ENCODE assay signal across 10 mouse cellular contexts in the genomic region with DNA sequence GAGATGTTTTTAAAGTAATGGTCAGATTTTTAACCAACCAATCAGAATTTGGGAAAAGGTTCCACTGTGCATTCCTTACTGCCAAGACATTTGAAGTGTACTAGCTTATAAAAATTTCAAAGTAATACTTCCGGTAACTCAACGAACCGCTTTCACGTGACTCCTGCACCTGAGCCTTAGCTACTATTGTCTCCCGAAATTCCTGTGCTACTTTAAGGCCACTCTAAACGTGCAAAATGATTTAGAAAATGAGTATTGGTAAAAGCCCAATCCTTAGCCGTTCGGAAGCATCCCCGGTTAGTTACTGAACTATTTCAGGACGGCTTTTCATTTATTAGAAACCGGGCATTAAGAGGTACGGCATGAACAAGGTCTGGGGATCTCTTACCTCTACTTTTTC. TPM values are rescaled to one million over a fixed set of nuclear protein-coding genes. Genes with fewer than 3 reads are reported as not detected.
A peak's percentile ranks its signal among the peaks of the same experiment; 100 is the strongest.
DNase-seq lines count a peak whose midpoint lies in the region; ATAC-seq and TF ChIP-seq lines count a peak whose summit lies in the region.
"Not testable (repeated sequence)": the region's sequence is repeated elsewhere in the genome, so short reads cannot be mapped to it uniquely, and the experiment has no call there.
"Had no signal": no experiment of that assay in that cellular context is flagged by ENCODE, and none has a peak within 500 bp of the region (broad histone marks: within the 10 kb centered on the region; RNA-seq: fewer than 3 reads in every experiment).

No protein-coding gene starts in this region.

- not testable (repeated sequence) for TF ChIP-seq EP300 in ES-Bruce4 (IDR thresholded peaks at IDR 0.05; ENCODE audit: insufficient read depth, low read depth, low read length); liver, postnatal 0 days (IDR thresholded peaks at IDR 0.05; ENCODE audit: low read depth)

- TF ChIP-seq CTCF in ES-Bruce4 (IDR thresholded peaks at IDR 0.05; ENCODE audit: low read depth, low read length); hindbrain, postnatal 0 days (IDR thresholded peaks at IDR 0.05; ENCODE audit: low read depth); liver, postnatal 0 days (IDR thresholded peaks at IDR 0.05; ENCODE audit: low read depth); midbrain, postnatal 0 days (IDR thresholded peaks at IDR 0.05); testis, adult 2 months (IDR thresholded peaks at IDR 0.05; ENCODE audit: control insufficient read depth, insufficient read depth, insufficient replicate concordance, low read depth, low read length): not testable (repeated sequence)

- TF ChIP-seq POLR2A in ES-Bruce4 (IDR thresholded peaks at IDR 0.05; ENCODE audit: insufficient read depth, low read length); testis, adult 2 months (IDR thresholded peaks at IDR 0.05; ENCODE audit: control insufficient read depth, low read depth, low read length): not testable (repeated sequence)

- not testable (repeated sequence) for H3K4me1 ChIP-seq in ES-Bruce4 (ENCODE audit: control insufficient read depth, insufficient read depth, low read length); forebrain, embryonic 10.5 days; heart, embryonic 12.5 days (replicated peaks); hindbrain, postnatal 0 days (ENCODE audit: insufficient read depth, low read length); limb, embryonic 10.5 days; liver, postnatal 0 days (ENCODE audit: insufficient read depth); midbrain, postnatal 0 days (ENCODE audit: insufficient read depth, low read length); testis, adult 2 months (ENCODE audit: control insufficient read depth, insufficient read depth, low read length)

- H3K9me3 ChIP-seq in ES-Bruce4 (replicated peaks; ENCODE audit: control insufficient read depth, insufficient read depth, low read length, poor library complexity, severe bottlenecking); forebrain, embryonic 10.5 days; heart, embryonic 12.5 days (replicated peaks); hindbrain, postnatal 0 days (ENCODE audit: low read length); limb, embryonic 10.5 days (replicated peaks); liver, postnatal 0 days (ENCODE audit: low read length); midbrain, postnatal 0 days (ENCODE audit: low read length): not testable (repeated sequence)

- not testable (repeated sequence) for DNase-seq in forebrain, embryonic 10.5 days (ENCODE audit: extremely low spot score, low spot score); hindbrain, postnatal 0 days (ENCODE audit: low spot score); limb, embryonic 10.5 days (ENCODE audit: low spot score); liver, postnatal 0 days; midbrain, postnatal 0 days (ENCODE audit: low spot score)

- WGBS in forebrain, embryonic 10.5 days = 0% methylated on average over 12 of the region's 12 CpGs
- WGBS in heart, embryonic 12.5 days = 1% methylated on average over 12 of the region's 12 CpGs
- WGBS in hindbrain, postnatal 0 days = 0% methylated on average over 12 of the region's 12 CpGs
- WGBS in limb, embryonic 10.5 days = under 1% methylated on average over 12 of the region's 12 CpGs
- WGBS in liver, postnatal 0 days (ENCODE audit: insufficient replicate concordance) = under 1% methylated on average over 12 of the region's 12 CpGs
- WGBS in midbrain, postnatal 0 days = 0% methylated on average over 12 of the region's 12 CpGs

- peak overlapping the region; percentile 59 for H3K4me2 ChIP-seq in heart, embryonic 12.5 days
- H3K4me2 ChIP-seq in hindbrain, postnatal 0 days (ENCODE audit: low read depth, low read length) = peak overlapping the region; percentile 38; the same call in 1 of the 2 replicates
- H3K4me2 ChIP-seq in liver, postnatal 0 days (ENCODE audit: low read depth, low read length) = peak overlapping the region; percentile 62
- H3K4me2 ChIP-seq in midbrain, postnatal 0 days (ENCODE audit: low read depth, low read length, poor library complexity, severe bottlenecking) = peak overlapping the region; percentile 36; the same call in 1 of the 2 replicates

- H3K27me3 ChIP-seq in ES-Bruce4 (ENCODE audit: control insufficient read depth, insufficient read depth, low read length, poor library complexity, severe bottlenecking); forebrain, embryonic 10.5 days (ENCODE audit: poor library complexity, severe bottlenecking); heart, embryonic 12.5 days (replicated peaks); hindbrain, postnatal 0 days (ENCODE audit: insufficient read depth, low read length); limb, embryonic 10.5 days (ENCODE audit: low read depth, poor library complexity, severe bottlenecking); liver, postnatal 0 days (ENCODE audit: insufficient read depth, low read length); midbrain, postnatal 0 days (ENCODE audit: insufficient read depth, low read length); testis, adult 2 months (ENCODE audit: control insufficient read depth, insufficient read depth, low read length): not testable (repeated sequence)

- H3K27ac ChIP-seq in ES-Bruce4 (ENCODE audit: insufficient read depth, low read length); heart, embryonic 12.5 days (ENCODE audit: poor library complexity, severe bottlenecking); hindbrain, postnatal 0 days; limb, embryonic 10.5 days; liver, postnatal 0 days (ENCODE audit: low read depth); midbrain, postnatal 0 days (ENCODE audit: low read depth, low read length): not testable (repeated sequence)
- H3K27ac ChIP-seq in forebrain, embryonic 10.5 days = peak overlapping the region; percentile 90; the same call in 1 of the 2 replicates
- H3K27ac ChIP-seq in testis, adult 2 months (ENCODE audit: control insufficient read depth, insufficient read depth, low read depth, low read length) = peak overlapping the region; percentile 85; the same call in 1 of the 2 replicates

- peak overlapping the region; percentile 99 for H3K9ac ChIP-seq in ES-Bruce4 (ENCODE audit: low read depth, poor library complexity, severe bottlenecking)
- peak overlapping the region; percentile 88 for H3K9ac ChIP-seq in heart, embryonic 12.5 days
- not testable (repeated sequence) for H3K9ac ChIP-seq in hindbrain, postnatal 0 days (replicated peaks; ENCODE audit: low read length); midbrain, postnatal 0 days (replicated peaks; ENCODE audit: low read length, poor library complexity, severe bottlenecking)
- peak overlapping the region; percentile 69 for H3K9ac ChIP-seq in liver, postnatal 0 days (replicated peaks)

- H3K4me3 ChIP-seq in ES-Bruce4 (ENCODE audit: low read depth, low read length) = peak overlapping the region; percentile 60
- peak overlapping the region; percentile 59 for H3K4me3 ChIP-seq in forebrain, embryonic 10.5 days
- H3K4me3 ChIP-seq in heart, embryonic 12.5 days = peak overlapping the region; percentile 74
- H3K4me3 ChIP-seq in hindbrain, postnatal 0 days (ENCODE audit: low read length) = peak overlapping the region; percentile 40
- peak overlapping the region; percentile 55 for H3K4me3 ChIP-seq in limb, embryonic 10.5 days
- H3K4me3 ChIP-seq in liver, postnatal 0 days (ENCODE audit: low read depth, low read length) = peak overlapping the region; percentile 55
- peak overlapping the region; percentile 38 for H3K4me3 ChIP-seq in midbrain, postnatal 0 days (ENCODE audit: low read depth, low read length)
- peak overlapping the region; percentile 84; the same call in 1 of the 2 replicates for H3K4me3 ChIP-seq in testis, adult 2 months (ENCODE audit: control insufficient read depth, low read depth, low read length)

- not testable (repeated sequence) for H3K36me3 ChIP-seq in ES-Bruce4 (ENCODE audit: control insufficient read depth, insufficient read depth, low read length, poor library complexity, severe bottlenecking); heart, embryonic 12.5 days; hindbrain, postnatal 0 days (ENCODE audit: insufficient read depth, low read length); liver, postnatal 0 days (replicated peaks; ENCODE audit: insufficient read depth, low read length); midbrain, postnatal 0 days (ENCODE audit: insufficient read depth, low read length); testis, adult 2 months (ENCODE audit: control insufficient read depth, insufficient read depth, low read length)
- H3K36me3 ChIP-seq in forebrain, embryonic 10.5 days (replicated peaks) = peaks cover 14% of the 10 kb centered on the region
- peaks cover 15% of the 10 kb centered on the region for H3K36me3 ChIP-seq in limb, embryonic 10.5 days

- ATAC-seq in heart, embryonic 12.5 days (ENCODE audit: insufficient number of reproducible peaks, low FRiP score); hindbrain, postnatal 0 days; liver, postnatal 0 days; midbrain, postnatal 0 days (ENCODE audit: low FRiP score): not testable (repeated sequence)

RNA-seq across cellular contexts. Expression of a gene that starts 0.6 kb away (rescaled TPM):
- 46.6 and 48.5 TPM in 2 replicates for polyA plus RNA-seq in ES-Bruce4 (2011; ENCODE audit: insufficient read depth, insufficient read length, low read depth, missing spikeins)
- 52.0 and 53.4 TPM in 2 replicates for polyA plus RNA-seq in forebrain, embryonic 10.5 days (2016; fragmentation: Nextera tagmentation; extraction: Ambion mirVana)
- polyA plus RNA-seq in heart, embryonic 12.5 days (2016; fragmentation: Nextera tagmentation; extraction: Ambion mirVana) = 28.8 and 29.2 TPM in 2 replicates
- total RNA-seq in hindbrain, postnatal 0 days (2014; rRNA removed) = 38.2 and 40.7 TPM in 2 replicates
- 49.7 and 52.7 TPM in 2 replicates for polyA plus RNA-seq in hindbrain, postnatal 0 days (2015; fragmentation: Nextera tagmentation; extraction: Ambion mirVana)
- 54.8 and 59.2 TPM in 2 replicates for polyA plus RNA-seq in limb, embryonic 10.5 days (2016; fragmentation: Nextera tagmentation; extraction: Ambion mirVana)
- polyA plus RNA-seq in liver, postnatal 0 days (2015; fragmentation: Nextera tagmentation; extraction: Ambion mirVana) = 9.2 and 9.6 TPM in 2 replicates
- total RNA-seq in midbrain, postnatal 0 days (2014; rRNA removed) = 35.8 and 42.5 TPM in 2 replicates
- 57.0 and 58.5 TPM in 2 replicates for polyA plus RNA-seq in midbrain, postnatal 0 days (2015; fragmentation: Nextera tagmentation; extraction: Ambion mirVana)
- 57.1 and 68.4 TPM in 2 replicates for polyA plus RNA-seq in testis, adult 2 months (2012; rRNA removed)

RNA-seq across cellular contexts. Expression of a gene that starts 10.1 kb away (rescaled TPM):
- 74.7 and 79.9 TPM in 2 replicates for polyA plus RNA-seq in ES-Bruce4 (2011; ENCODE audit: insufficient read depth, insufficient read length, low read depth, missing spikeins)
- polyA plus RNA-seq in forebrain, embryonic 10.5 days (2016; fragmentation: Nextera tagmentation; extraction: Ambion mirVana) = 114 and 121 TPM in 2 replicates
- polyA plus RNA-seq in heart, embryonic 12.5 days (2016; fragmentation: Nextera tagmentation; extraction: Ambion mirVana) = 227 and 228 TPM in 2 replicates
- 12.5 and 24.9 TPM in 2 replicates for total RNA-seq in hindbrain, postnatal 0 days (2014; rRNA removed)
- polyA plus RNA-seq in hindbrain, postnatal 0 days (2015; fragmentation: Nextera tagmentation; extraction: Ambion mirVana) = 150 and 167 TPM in 2 replicates
- polyA plus RNA-seq in limb, embryonic 10.5 days (2016; fragmentation: Nextera tagmentation; extraction: Ambion mirVana) = 175 and 183 TPM in 2 replicates
- 161 and 182 TPM in 2 replicates for polyA plus RNA-seq in liver, postnatal 0 days (2015; fragmentation: Nextera tagmentation; extraction: Ambion mirVana)
- 12.6 and 21.9 TPM in 2 replicates for total RNA-seq in midbrain, postnatal 0 days (2014; rRNA removed)
- 79.6 and 83.9 TPM in 2 replicates for polyA plus RNA-seq in midbrain, postnatal 0 days (2015; fragmentation: Nextera tagmentation; extraction: Ambion mirVana)
- 45.0 and 47.3 TPM in 2 replicates for polyA plus RNA-seq in testis, adult 2 months (2012; rRNA removed)

RNA-seq across cellular contexts. Expression of a gene that starts 11.9 kb away (rescaled TPM):
- polyA plus RNA-seq in ES-Bruce4 (2011; ENCODE audit: insufficient read depth, insufficient read length, low read depth, missing spikeins) = 14.7 and 17.7 TPM in 2 replicates
- 37.0 and 37.4 TPM in 2 replicates for polyA plus RNA-seq in forebrain, embryonic 10.5 days (2016; fragmentation: Nextera tagmentation; extraction: Ambion mirVana)
- polyA plus RNA-seq in heart, embryonic 12.5 days (2016; fragmentation: Nextera tagmentation; extraction: Ambion mirVana) = 54.5 and 58.5 TPM in 2 replicates
- 27.4 and 35.5 TPM in 2 replicates for total RNA-seq in hindbrain, postnatal 0 days (2014; rRNA removed)
- 54.3 and 56.4 TPM in 2 replicates for polyA plus RNA-seq in hindbrain, postnatal 0 days (2015; fragmentation: Nextera tagmentation; extraction: Ambion mirVana)
- polyA plus RNA-seq in limb, embryonic 10.5 days (2016; fragmentation: Nextera tagmentation; extraction: Ambion mirVana) = 23.8 and 32.1 TPM in 2 replicates
- polyA plus RNA-seq in liver, postnatal 0 days (2015; fragmentation: Nextera tagmentation; extraction: Ambion mirVana) = 13.2 and 14.5 TPM in 2 replicates
- 28.3 and 28.9 TPM in 2 replicates for total RNA-seq in midbrain, postnatal 0 days (2014; rRNA removed)
- 59.7 and 64.4 TPM in 2 replicates for polyA plus RNA-seq in midbrain, postnatal 0 days (2015; fragmentation: Nextera tagmentation; extraction: Ambion mirVana)
- 209 and 231 TPM in 2 replicates for polyA plus RNA-seq in testis, adult 2 months (2012; rRNA removed)

RNA-seq across cellular contexts. Expression of a gene that starts 18.4 kb away (rescaled TPM):
- polyA plus RNA-seq in ES-Bruce4 (2011; ENCODE audit: insufficient read depth, insufficient read length, low read depth, missing spikeins) = not detected in 2 replicates
- 0.31 TPM in 1 of 2 replicates, not detected in the other for polyA plus RNA-seq in forebrain, embryonic 10.5 days (2016; fragmentation: Nextera tagmentation; extraction: Ambion mirVana)
- 0.17 and 0.19 TPM in 2 replicates for polyA plus RNA-seq in heart, embryonic 12.5 days (2016; fragmentation: Nextera tagmentation; extraction: Ambion mirVana)
- total RNA-seq in hindbrain, postnatal 0 days (2014; rRNA removed) = 6.1 and 7.2 TPM in 2 replicates
- 0.54 TPM in 1 of 2 replicates, not detected in the other for polyA plus RNA-seq in hindbrain, postnatal 0 days (2015; fragmentation: Nextera tagmentation; extraction: Ambion mirVana)
- polyA plus RNA-seq in limb, embryonic 10.5 days (2016; fragmentation: Nextera tagmentation; extraction: Ambion mirVana) = 0.30 and 0.45 TPM in 2 replicates
- 0.06 TPM in 1 of 2 replicates, not detected in the other for polyA plus RNA-seq in liver, postnatal 0 days (2015; fragmentation: Nextera tagmentation; extraction: Ambion mirVana)
- 0.42 and 4.6 TPM in 2 replicates for total RNA-seq in midbrain, postnatal 0 days (2014; rRNA removed)
- polyA plus RNA-seq in midbrain, postnatal 0 days (2015; fragmentation: Nextera tagmentation; extraction: Ambion mirVana) = 0.22 and 0.53 TPM in 2 replicates
- 0.31 TPM in 1 of 2 replicates, not detected in the other for polyA plus RNA-seq in testis, adult 2 months (2012; rRNA removed)
- total RNA-seq: adrenal gland, postnatal 14 days; heart, adult 18-20 months had no signal
